Mouse (Mus musculus) limb, embryonic 13.5 days (tissue): ENCODE measurements around the gene Sult1a1. TPM values are rescaled to one million over a fixed set of nuclear protein-coding genes. Genes with fewer than 3 reads are reported as not detected.

Source experiments
- ATAC-seq: fragments of 200-750 bp; cut with Nextera tagmentation; 2 replicates; pipeline ENCODE4 v1.8.0; 2017; ENCODE audit warnings: low read depth, moderate number of reproducible peaks, moderate TSS enrichment; ENCODE audit not compliant: low FRiP score
- H3K27ac ChIP-seq: fragments of 300-500 bp; sonication (generic); 2 replicates; pipeline ENCODE4 v1.5.1; 2015; ENCODE audit warnings: inconsistent platforms, mild to moderate bottlenecking, moderate library complexity
- H3K27me3 ChIP-seq: fragments of 300-500 bp; sonication (generic); 2 replicates; pipeline ENCODE4 v1.6.1; 2015; ENCODE audit warnings: mild to moderate bottlenecking, inconsistent platforms
- H3K36me3 ChIP-seq: fragments of 300-500 bp; sonication (generic); 2 replicates; pipeline ENCODE4 v1.6.1; 2015; ENCODE audit warnings: inconsistent platforms, mild to moderate bottlenecking, moderate library complexity
- H3K4me1 ChIP-seq: fragments of 300-500 bp; sonication (generic); 2 replicates; pipeline ENCODE4 v1.6.1; 2015; ENCODE audit warnings: inconsistent platforms
- H3K4me2 ChIP-seq: fragments of 300-500 bp; sonication (generic); replicated peaks from 2 replicates; pipeline ENCODE4 v1.6.1; 2015; ENCODE audit warnings: inconsistent platforms, mild to moderate bottlenecking, moderate library complexity
- H3K4me3 ChIP-seq: fragments of 300-500 bp; sonication (generic); 2 replicates; pipeline ENCODE4 v1.5.1; 2015; ENCODE audit warnings: moderate library complexity, mild to moderate bottlenecking, inconsistent platforms
- H3K9ac ChIP-seq: fragments of 300-500 bp; sonication (generic); 2 replicates; pipeline ENCODE4 v1.6.1; 2015; ENCODE audit warnings: mild to moderate bottlenecking, inconsistent platforms
- H3K9me3 ChIP-seq: fragments of 300-500 bp; sonication (generic); 2 replicates; pipeline ENCODE4 v1.6.1; 2016; ENCODE audit warnings: inconsistent platforms
- WGBS: fragments of 180-500 bp; shearing (Covaris S2); methylation state at CpG from one replicate; pipeline ENCODE4 v1.1.7; 2015; 5-methylcytosine and 5-hydroxymethylcytosine counted together
- polyA plus RNA-seq: library from polyadenylated mRNA; unstranded; fragments of >200 nt; fragmentation: Nextera tagmentation; extraction: Ambion mirVana; gene quantifications from 2 replicates; pipeline ENCODE4 v1.2.1, GENCODE M21; 2015

Sult1a1 gene
- polyA plus RNA-seq, 1 experiment from 2014 or later: 4.6 TPM

DNA sequence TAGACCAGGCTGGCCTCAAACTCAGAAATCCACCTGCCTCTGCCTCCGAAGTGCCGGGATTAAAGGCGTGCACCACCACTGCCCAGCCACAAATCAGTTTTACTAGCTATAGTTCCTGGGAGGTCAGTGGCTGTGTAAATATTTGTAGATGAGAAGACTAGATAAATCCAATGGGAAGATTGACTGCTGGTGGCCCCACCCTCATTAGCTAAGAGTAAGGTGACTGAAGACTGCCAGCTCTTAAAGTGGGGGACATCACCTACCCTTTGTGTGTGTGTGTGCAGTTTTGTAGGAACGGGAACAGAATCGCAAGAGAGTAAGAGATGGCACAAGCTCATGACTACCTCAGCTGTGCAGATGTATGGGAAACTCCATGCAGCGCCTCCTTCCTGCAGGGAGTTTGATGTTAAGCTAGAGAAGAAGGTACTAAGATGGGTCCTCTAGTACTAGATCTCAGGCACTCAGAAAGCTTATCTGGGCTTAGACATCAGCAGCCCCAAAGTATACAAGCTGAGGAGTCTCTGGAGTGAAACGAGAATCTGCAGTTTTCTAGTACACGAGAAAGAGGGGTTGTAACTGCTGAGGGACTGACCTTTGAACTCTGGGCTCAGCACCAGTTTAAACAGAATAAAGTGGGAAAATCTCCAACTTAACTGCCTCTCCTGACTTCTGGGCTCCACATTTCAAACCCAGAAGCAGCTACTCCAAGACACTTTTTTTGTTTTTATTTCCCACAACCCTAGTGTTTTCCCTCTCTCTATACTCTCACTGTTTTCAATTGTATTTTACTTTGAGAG is 2.5 kb upstream of the Sult1a1 start:
- Histone ChIP-seq H3K4me1 (peaks cover 6% of the 10 kb centered on the region; the same call in 1 of the 2 replicates), H3K27ac (no peak overlapping the region)
- WGBS: 71% methylated on average over 8 of the region's 8 CpGs

DNA sequence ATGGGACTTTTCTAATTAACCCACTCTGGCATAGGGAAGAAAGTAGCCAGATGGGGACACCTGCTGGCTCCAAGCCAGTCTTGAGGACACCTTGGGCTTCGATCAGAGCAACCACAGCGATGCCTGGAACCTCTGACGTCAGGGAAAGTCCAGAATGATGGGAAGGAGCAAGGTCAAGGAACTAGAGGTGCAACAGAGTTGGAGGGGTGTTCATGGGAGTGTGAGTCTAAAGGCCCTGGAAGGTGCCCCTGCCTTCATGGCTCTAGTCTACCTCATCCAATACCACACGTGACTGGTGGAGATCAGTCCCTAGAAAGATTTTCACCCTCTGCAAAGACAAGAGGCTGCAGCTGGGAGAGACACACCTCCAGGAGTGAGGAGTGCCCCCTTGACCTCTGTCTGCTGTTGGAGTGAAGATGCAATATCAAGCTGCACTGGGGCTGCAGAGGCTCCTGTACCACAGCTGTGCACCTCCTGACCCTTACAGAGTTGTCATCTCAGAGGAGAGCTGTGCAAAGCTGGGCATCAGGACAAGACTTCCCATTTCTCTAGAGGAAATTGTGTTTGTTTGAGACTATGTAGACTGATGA is 494 bp upstream of the Sult1a1 start:
- H3K4me3 ChIP-seq: no peak overlapping the region
- WGBS: 72% methylated on average over 4 of the region's 4 CpGs
- peaks cover 40% of the 10 kb centered on the region for H3K36me3 ChIP-seq
- H3K4me1 ChIP-seq: peaks cover 6% of the 10 kb centered on the region; the same call in 1 of the 2 replicates
- no peak overlapping the region for H3K4me2 ChIP-seq
- no peak overlapping the region for H3K9ac ChIP-seq
- no peak overlapping the region for H3K27ac ChIP-seq
- H3K9me3 ChIP-seq: no peaks in the 10 kb centered on the region
- no peaks in the 10 kb centered on the region for H3K27me3 ChIP-seq
- no peak for ATAC-seq

More for the DNA sequence above, 2.5 kb upstream of the Sult1a1 start:
- no peak for ATAC-seq
- H3K4me3 ChIP-seq: no peak overlapping the region
- H3K9me3 ChIP-seq: no peaks in the 10 kb centered on the region
- no peak overlapping the region for H3K9ac ChIP-seq
- peaks cover 22% of the 10 kb centered on the region for H3K36me3 ChIP-seq
- no peaks in the 10 kb centered on the region for H3K27me3 ChIP-seq
- H3K4me2 ChIP-seq: no peak overlapping the region

DNA sequence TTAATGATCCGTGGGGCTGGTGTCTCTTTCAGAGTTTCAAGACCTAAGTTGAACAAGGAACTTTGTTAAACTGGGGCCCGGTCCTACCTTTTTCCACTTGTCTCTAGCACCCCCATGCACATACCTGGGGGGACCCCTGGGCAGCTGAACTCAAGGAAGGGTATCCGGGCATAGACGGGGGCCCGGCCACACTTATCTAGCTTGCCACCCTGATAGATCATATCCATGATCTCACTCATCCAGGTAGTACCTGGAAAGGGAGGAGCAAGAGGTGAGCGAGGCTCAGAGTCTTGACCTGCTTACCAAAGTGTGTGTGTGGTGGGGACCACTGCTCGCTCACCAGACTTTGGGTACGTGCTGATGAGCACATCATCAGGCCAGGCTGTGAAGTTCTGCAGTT is 1.1 kb downstream of the Sult1a1 start:
- no peak for ATAC-seq
- Histone ChIP-seq H3K27me3 (no peaks in the 10 kb centered on the region), H3K9me3 (no peaks in the 10 kb centered on the region), H3K4me3 (no peak overlapping the region), H3K36me3 (peaks cover 51% of the 10 kb centered on the region), H3K27ac (no peak overlapping the region), H3K4me1 (peaks cover 6% of the 10 kb centered on the region; the same call in 1 of the 2 replicates), H3K4me2 (no peak overlapping the region), H3K9ac (no peak overlapping the region)
- 95% methylated on average over 8 of the region's 8 CpGs for WGBS

DNA sequence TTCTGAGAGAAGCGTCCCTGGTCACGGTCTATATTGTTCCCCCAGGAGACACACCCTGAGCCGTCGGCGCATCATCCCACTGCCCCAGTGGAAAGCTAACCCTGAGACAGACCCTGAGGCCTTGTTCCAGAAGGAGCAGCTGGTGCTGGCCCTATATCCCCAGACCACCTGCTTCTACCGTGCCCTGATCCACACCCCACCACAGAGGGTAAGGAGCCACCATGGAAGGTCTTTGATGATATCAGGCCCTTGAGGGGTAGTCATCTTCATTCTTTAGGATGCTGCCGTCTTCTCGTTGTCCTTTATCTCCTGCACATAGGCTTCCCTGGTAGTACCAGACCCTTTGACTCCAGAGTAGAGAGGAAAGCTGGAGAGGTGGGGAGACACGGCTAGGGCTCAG is 4.1 kb downstream of the Sult1a1 start:
- 97% methylated on average over 9 of the region's 9 CpGs for WGBS

DNA sequence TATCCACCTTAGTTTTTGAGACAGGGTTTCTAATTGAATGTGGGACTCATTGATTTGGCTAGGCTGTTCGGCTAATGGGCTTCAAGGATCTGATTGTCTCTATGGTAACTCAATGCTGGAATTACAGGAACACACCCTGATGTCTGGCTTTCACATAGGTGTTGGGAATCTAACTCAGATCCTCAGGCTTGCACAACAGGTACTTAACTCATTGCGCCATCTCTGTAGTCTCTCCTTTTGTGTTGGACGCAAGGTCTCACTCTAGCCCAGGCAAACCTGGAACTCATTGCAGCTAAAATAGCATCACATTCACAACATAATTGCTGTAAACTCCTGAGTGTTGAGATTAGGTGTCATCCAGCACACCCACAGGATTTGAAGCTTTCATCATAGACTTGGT is 6.1 kb downstream of the Sult1a1 start:
- Histone ChIP-seq H3K27ac (no peak overlapping the region), H3K9ac (no peak overlapping the region), H3K9me3 (no peaks in the 10 kb centered on the region), H3K4me1 (no peaks in the 10 kb centered on the region), H3K4me3 (no peak overlapping the region), H3K36me3 (peaks cover 77% of the 10 kb centered on the region), H3K27me3 (no peaks in the 10 kb centered on the region), H3K4me2 (no peak overlapping the region)
- no peak for ATAC-seq
- 89% methylated on average over 3 of the region's 3 CpGs for WGBS

More for the DNA sequence above, 4.1 kb downstream of the Sult1a1 start:
- Histone ChIP-seq H3K36me3 (peaks cover 63% of the 10 kb centered on the region), H3K9ac (no peak overlapping the region), H3K27ac (no peak overlapping the region), H3K27me3 (no peaks in the 10 kb centered on the region), H3K4me3 (no peak overlapping the region), H3K9me3 (no peaks in the 10 kb centered on the region), H3K4me1 (peaks cover 6% of the 10 kb centered on the region; the same call in 1 of the 2 replicates), H3K4me2 (no peak overlapping the region)
- no peak for ATAC-seq

- Histone ChIP-seq H3K9me3 (no peaks in the 10 kb centered on the region), H3K4me2 (no peak overlapping the region), H3K4me3 (no peak overlapping the region), H3K36me3 (peaks cover 83% of the 10 kb centered on the region), H3K27me3 (no peaks in the 10 kb centered on the region), H3K4me1 (no peaks in the 10 kb centered on the region), H3K9ac (no peak overlapping the region), H3K27ac (no peak overlapping the region)
- ATAC-seq: no peak
- 77% methylated on average over 5 of the region's 5 CpGs for WGBS
Measured at GRCm38 (mm10) chr7:126668452-126668851, 7.8 kb downstream of the Sult1a1 start.

DNA sequence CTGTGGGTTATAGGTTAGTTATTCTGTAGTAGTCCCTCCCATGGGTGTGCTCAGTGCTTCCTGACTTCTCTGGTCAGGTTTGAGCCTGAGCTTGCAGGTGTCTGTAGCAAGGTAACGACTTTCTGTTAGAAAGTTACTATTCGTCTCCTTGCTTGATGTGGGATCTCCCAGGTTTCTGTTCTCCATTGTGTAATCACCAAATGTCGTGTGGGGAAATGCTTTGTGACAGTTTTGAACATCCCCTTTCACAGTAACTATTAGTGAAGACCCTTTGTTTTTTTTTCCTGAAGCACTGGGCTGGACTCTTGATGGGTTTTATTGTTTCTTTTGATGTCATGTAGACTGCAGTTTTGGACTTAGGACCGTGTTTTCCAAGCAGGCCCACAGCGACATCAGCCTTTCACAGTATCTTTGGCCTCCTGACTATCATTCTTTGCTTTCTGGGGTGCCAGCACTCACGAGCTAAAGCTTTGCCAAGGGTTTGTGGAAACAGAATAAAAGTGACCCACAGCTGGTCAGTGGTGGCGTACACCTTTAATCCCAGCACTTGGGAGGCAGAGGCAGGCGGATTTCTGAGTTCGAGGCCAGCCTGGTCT is 8.6 kb downstream of the Sult1a1 start:
- Histone ChIP-seq H3K4me2 (no peak overlapping the region), H3K27me3 (no peaks in the 10 kb centered on the region), H3K36me3 (peaks cover 83% of the 10 kb centered on the region), H3K9me3 (no peaks in the 10 kb centered on the region), H3K9ac (no peak overlapping the region), H3K4me1 (no peaks in the 10 kb centered on the region), H3K27ac (no peak overlapping the region), H3K4me3 (no peak overlapping the region)
- ATAC-seq: no peak
- WGBS: 85% methylated on average over 9 of the region's 9 CpGs

- H3K27me3 ChIP-seq: no peaks in the 10 kb centered on the region
- 89% methylated on average over 3 of the region's 3 CpGs for WGBS
- peaks cover 69% of the 10 kb centered on the region for H3K36me3 ChIP-seq
- H3K4me3 ChIP-seq: no peak overlapping the region
- H3K4me2 ChIP-seq: no peak overlapping the region
- no peaks in the 10 kb centered on the region for H3K4me1 ChIP-seq
- no peak for ATAC-seq
- no peak overlapping the region for H3K9ac ChIP-seq
- H3K9me3 ChIP-seq: no peaks in the 10 kb centered on the region
- H3K27ac ChIP-seq: no peak overlapping the region
Measured at GRCm38 (mm10) chr7:126665269-126665668, 11.0 kb downstream of the Sult1a1 start.

DNA sequence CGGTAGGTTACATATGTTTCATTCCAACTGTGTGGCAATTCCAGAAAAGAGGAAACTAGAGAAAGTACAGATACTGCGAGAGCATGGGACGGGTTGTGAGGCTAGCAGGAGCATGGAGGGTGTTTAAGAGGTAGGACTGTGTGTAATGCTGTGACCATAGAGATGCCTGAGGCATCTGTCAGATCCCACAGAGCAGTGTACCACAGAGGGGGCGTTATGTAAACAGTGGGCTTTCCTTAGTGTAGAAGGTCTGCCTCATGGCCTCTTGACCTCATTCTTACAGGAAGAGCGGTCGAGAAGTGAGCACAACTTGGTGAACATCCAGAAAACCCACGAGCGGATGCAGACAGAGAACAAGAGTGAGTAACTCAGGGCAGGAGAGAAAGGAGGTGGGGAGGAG is 12.6 kb downstream of the Sult1a1 start:
- H3K9ac ChIP-seq: no peak overlapping the region
- no peak overlapping the region for H3K4me2 ChIP-seq
- no peak for ATAC-seq
- no peak overlapping the region for H3K27ac ChIP-seq
- H3K27me3 ChIP-seq: no peaks in the 10 kb centered on the region
- WGBS: 81% methylated on average over 8 of the region's 8 CpGs
- H3K4me3 ChIP-seq: no peak overlapping the region
- peaks cover 65% of the 10 kb centered on the region for H3K36me3 ChIP-seq
- no peaks in the 10 kb centered on the region for H3K4me1 ChIP-seq
- no peaks in the 10 kb centered on the region for H3K9me3 ChIP-seq

GRCm38 (mm10) chr7:126659771-126660170 is 16.5 kb downstream of the Sult1a1 start:
- Histone ChIP-seq H3K4me3 (no peak overlapping the region), H3K9ac (no peak overlapping the region), H3K9me3 (no peaks in the 10 kb centered on the region), H3K27me3 (no peaks in the 10 kb centered on the region), H3K36me3 (peaks cover 30% of the 10 kb centered on the region), H3K4me2 (no peak overlapping the region), H3K4me1 (no peaks in the 10 kb centered on the region), H3K27ac (no peak overlapping the region)
- WGBS: 78% methylated on average over 3 of the region's 3 CpGs
- no peak for ATAC-seq

- ATAC-seq: no peak
- Histone ChIP-seq H3K36me3 (peaks cover 9% of the 10 kb centered on the region), H3K4me3 (no peak overlapping the region), H3K27me3 (no peaks in the 10 kb centered on the region), H3K9ac (no peak overlapping the region), H3K4me1 (no peaks in the 10 kb centered on the region), H3K4me2 (no peak overlapping the region), H3K27ac (no peak overlapping the region), H3K9me3 (no peaks in the 10 kb centered on the region)
- 74% methylated on average over 1 of the region's 1 CpGs for WGBS
Measured at GRCm38 (mm10) chr7:126657522-126657921, 18.7 kb downstream of the Sult1a1 start.

GRCm38 (mm10) chr7:126655695-126656094 is 20.5 kb downstream of the Sult1a1 start:
- no peaks in the 10 kb centered on the region for H3K4me1 ChIP-seq
- H3K9me3 ChIP-seq: no peaks in the 10 kb centered on the region
- WGBS: 95% methylated on average over 3 of the region's 3 CpGs
- H3K4me3 ChIP-seq: no peak overlapping the region
- H3K27ac ChIP-seq: no peak overlapping the region
- no peak overlapping the region for H3K9ac ChIP-seq
- no peak for ATAC-seq
- no peaks in the 10 kb centered on the region for H3K27me3 ChIP-seq
- H3K4me2 ChIP-seq: no peak overlapping the region
- H3K36me3 ChIP-seq: no peaks in the 10 kb centered on the region
